Mouse (Mus musculus): ENCODE measurements at regions not wholly inside any gene's neighbourhood (a gene's known extent, or its start where the extent isn't known, plus 50 kb on each side); places are given as distances from the start of the nearest gene placed in this dataset.

- TF ChIP-seq GATA4 (IDR thresholded peaks at IDR 0.05; ENCODE audit: insufficient replicate concordance, low read length), result no peak
These were observed 57.1 kb downstream of the Pou4f1 start for GRCm38 (mm10) chr14:104410730-104411129.

GRCm38 (mm10) chr14:104410292-104410691 lies 57.5 kb downstream of the Pou4f1 start:
- TF ChIP-seq GATA4 (IDR thresholded peaks at IDR 0.05; ENCODE audit: insufficient replicate concordance, low read length), result no peak

- no peak for TF ChIP-seq GATA4 (IDR thresholded peaks at IDR 0.05; ENCODE audit: insufficient replicate concordance, low read length)
These were observed 61.7 kb downstream of the Pou4f1 start for GRCm38 (mm10) chr14:104406062-104406461.

- TF ChIP-seq GATA4 (IDR thresholded peaks at IDR 0.05; ENCODE audit: insufficient replicate concordance, low read length), result no peak
These were observed 78.3 kb downstream of the Pou4f1 start for GRCm38 (mm10) chr14:104389297-104390071.

GRCm38 (mm10) chr14:104388879-104389278 lies 78.9 kb downstream of the Pou4f1 start:
- no peak for TF ChIP-seq GATA4 (IDR thresholded peaks at IDR 0.05; ENCODE audit: insufficient replicate concordance, low read length)

- no peak for TF ChIP-seq GATA4 (IDR thresholded peaks at IDR 0.05; ENCODE audit: insufficient replicate concordance, low read length)
These were observed 86.8 kb downstream of the Pou4f1 start for GRCm38 (mm10) chr14:104380986-104381385.

GRCm38 (mm10) chr14:104372776-104373175 lies 95.0 kb downstream of the Pou4f1 start:
- TF ChIP-seq GATA4 (IDR thresholded peaks at IDR 0.05; ENCODE audit: insufficient replicate concordance, low read length), result no peak

- no peak for TF ChIP-seq GATA4 (IDR thresholded peaks at IDR 0.05; ENCODE audit: insufficient replicate concordance, low read length)
These were observed 111.2 kb downstream of the Pou4f1 start for GRCm38 (mm10) chr14:104356636-104357035.

- TF ChIP-seq GATA4 (IDR thresholded peaks at IDR 0.05; ENCODE audit: insufficient replicate concordance, low read length), result no peak
These were observed 141.7 kb downstream of the Pou4f1 start for GRCm38 (mm10) chr14:104326089-104326488.

- no peak for TF ChIP-seq GATA4 (IDR thresholded peaks at IDR 0.05; ENCODE audit: insufficient replicate concordance, low read length)
These were observed 167.7 kb downstream of the Pou4f1 start for GRCm38 (mm10) chr14:104300141-104300540.

- no peak for TF ChIP-seq GATA4 (IDR thresholded peaks at IDR 0.05; ENCODE audit: insufficient replicate concordance, low read length)
These were observed 169.5 kb downstream of the Pou4f1 start for GRCm38 (mm10) chr14:104298312-104298711.

- TF ChIP-seq GATA4 (IDR thresholded peaks at IDR 0.05; ENCODE audit: insufficient replicate concordance, low read length), result no peak
These were observed 170.2 kb downstream of the Pou4f1 start for GRCm38 (mm10) chr14:104297316-104298311.

GRCm38 (mm10) chr14:104293814-104294213 lies 174.0 kb downstream of the Pou4f1 start:
- TF ChIP-seq GATA4 (IDR thresholded peaks at IDR 0.05; ENCODE audit: insufficient replicate concordance, low read length), result no peak

GRCm38 (mm10) chr14:104293147-104293546 lies 174.7 kb downstream of the Pou4f1 start:
- no peak for TF ChIP-seq GATA4 (IDR thresholded peaks at IDR 0.05; ENCODE audit: insufficient replicate concordance, low read length)

GRCm38 (mm10) chr14:104280353-104280752 lies 187.4 kb downstream of the Pou4f1 start:
- no peak for TF ChIP-seq GATA4 (IDR thresholded peaks at IDR 0.05; ENCODE audit: insufficient replicate concordance, low read length)

- no peak for TF ChIP-seq GATA4 (IDR thresholded peaks at IDR 0.05; ENCODE audit: insufficient replicate concordance, low read length)
These were observed 187.9 kb downstream of the Pou4f1 start for GRCm38 (mm10) chr14:104279890-104280289.
